Mouse (Mus musculus): ENCODE data around the gene C2cd2l.

DNA sequence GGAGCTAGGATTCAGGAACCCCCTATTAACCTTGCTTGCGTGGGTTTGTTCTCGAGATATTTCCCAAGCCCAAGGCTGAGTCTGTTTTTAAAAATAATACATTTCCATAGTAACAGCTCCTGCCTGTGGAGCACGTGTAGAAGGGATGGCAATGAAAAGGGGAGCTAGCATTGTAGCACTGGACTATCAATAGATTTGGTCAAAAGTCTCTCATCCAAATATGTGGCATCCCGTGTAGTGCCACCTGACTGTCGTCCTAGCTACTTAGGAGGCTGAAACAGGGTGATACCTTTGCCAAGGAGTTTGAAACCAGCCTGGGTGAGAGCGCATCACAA lies 681 bp upstream of the C2cd2l start:
- TF ChIP-seq MYB (IDR thresholded peaks at IDR 0.05; ENCODE audit: low read depth, low read length) (no peak), RCOR1 (IDR thresholded peaks at IDR 0.05; ENCODE audit: low read depth, low read length) (no peak), NELFE (IDR thresholded peaks at IDR 0.05; ENCODE audit: low read depth, low read length) (no peak), POLR2A (IDR thresholded peaks at IDR 0.05; ENCODE audit: control insufficient read depth in 1 of 2, insufficient read depth in 1 of 2, low read depth in 1 of 2, low read length in 2 of 2, poor library complexity in 1 of 2) (no peak), CTCF (IDR thresholded peaks at IDR 0.05 in 2 of 3, conservative IDR thresholded peaks at IDR 0.05 in 1 of 3; ENCODE audit: control insufficient read depth in 1 of 3, insufficient read depth in 1 of 3, low read depth in 2 of 3, low read length in 3 of 3, poor library complexity in 1 of 3, severe bottlenecking in 1 of 3) (no peak), E2F4 (IDR thresholded peaks at IDR 0.05; ENCODE audit: borderline replicate concordance, low read depth, low read length) (no peak)

All from MEL (cell line).